Mouse (Mus musculus) cerebellum, adult (tissue): Measurements from ENCODE around the gene Itgb6.

Experiments used
- ATAC-seq: cut with Nextera tagmentation; 2 replicates; pipeline ENCODE4 v1.9.2; 2017; ENCODE audit warnings: mild to moderate bottlenecking, moderate library complexity, mixed read lengths; ENCODE audit not compliant: insufficient number of reproducible peaks, low FRiP score, low TSS enrichment

Itgb6 gene

GRCm38 (mm10) chr2:60684168-60684567 is 38.3 kb downstream of the Itgb6 start:
- no peak for ATAC-seq

- no peak for ATAC-seq
Measured at GRCm38 (mm10) chr2:60682554-60682953, 39.9 kb downstream of the Itgb6 start.

- ATAC-seq: no peak
Measured at GRCm38 (mm10) chr2:60674413-60674812, 48.0 kb downstream of the Itgb6 start.

GRCm38 (mm10) chr2:60672973-60673954 is 49.2 kb downstream of the Itgb6 start:
- no peak for ATAC-seq

- ATAC-seq: no peak
Measured at GRCm38 (mm10) chr2:60671215-60671614, 51.2 kb downstream of the Itgb6 start.

- no peak for ATAC-seq
Measured at GRCm38 (mm10) chr2:60663071-60663470, 59.4 kb downstream of the Itgb6 start.

- ATAC-seq: no peak
Measured at GRCm38 (mm10) chr2:60659993-60660392, 62.5 kb downstream of the Itgb6 start.

- no peak for ATAC-seq
Measured at GRCm38 (mm10) chr2:60658992-60659391, 63.5 kb downstream of the Itgb6 start.

- ATAC-seq: no peak
Measured at GRCm38 (mm10) chr2:60654828-60655227, 67.6 kb downstream of the Itgb6 start.

- ATAC-seq: no peak
Measured at GRCm38 (mm10) chr2:60650155-60650554, 72.3 kb downstream of the Itgb6 start.

GRCm38 (mm10) chr2:60647650-60648049 is 74.8 kb downstream of the Itgb6 start:
- ATAC-seq: no peak

GRCm38 (mm10) chr2:60646583-60646982 is 75.9 kb downstream of the Itgb6 start:
- no peak for ATAC-seq

GRCm38 (mm10) chr2:60643406-60643805 is 79.0 kb downstream of the Itgb6 start:
- no peak for ATAC-seq

GRCm38 (mm10) chr2:60642606-60643005 is 79.8 kb downstream of the Itgb6 start:
- no peak for ATAC-seq

GRCm38 (mm10) chr2:60640342-60640672 is 82.1 kb downstream of the Itgb6 start:
- no peak for ATAC-seq

GRCm38 (mm10) chr2:60639617-60640341 is 82.7 kb downstream of the Itgb6 start:
- ATAC-seq: no peak

GRCm38 (mm10) chr2:60636910-60637761 is 85.3 kb downstream of the Itgb6 start:
- ATAC-seq: no peak

- no peak for ATAC-seq
Measured at GRCm38 (mm10) chr2:60636481-60636880, 86.0 kb downstream of the Itgb6 start.

- ATAC-seq: no peak
Measured at GRCm38 (mm10) chr2:60636038-60636437, 86.4 kb downstream of the Itgb6 start.

- ATAC-seq: no peak
Measured at GRCm38 (mm10) chr2:60632791-60633190, 89.7 kb downstream of the Itgb6 start.

GRCm38 (mm10) chr2:60630304-60630703 is 92.1 kb downstream of the Itgb6 start:
- no peak for ATAC-seq
